Mouse (Mus musculus) myocyte (in vitro differentiated cells): Measurements from ENCODE around the gene Ganab.

Source experiments
- CEBPB ChIP-seq: IDR thresholded peaks from 2 replicates; pipeline ENCODE4 v1.6.1; 2011; ENCODE audit warnings: mild to moderate bottlenecking, moderate library complexity; ENCODE audit not compliant: poor library complexity, insufficient read depth, severe bottlenecking
- E2F4 ChIP-seq: IDR thresholded peaks from one replicate; pipeline ENCODE4 v1.6.1; 2011; ENCODE audit warnings: mild to moderate bottlenecking, control low read depth, moderate library complexity; ENCODE audit not compliant: insufficient read depth
- MAX ChIP-seq: IDR thresholded peaks from one replicate; pipeline ENCODE4 v1.6.1; 2011; ENCODE audit warnings: low read depth, mild to moderate bottlenecking, control low read depth
- MYOD1 ChIP-seq, 3 experiments: IDR thresholded peaks; one replicate each; pipeline ENCODE4 v1.6.1; 2011; ENCODE audit warnings: control low read depth in 2 of 3, low read depth in 2 of 3, mild to moderate bottlenecking in 2 of 3, moderate library complexity in 1 of 3; ENCODE audit not compliant: insufficient read length in 2 of 3, control insufficient read depth in 1 of 3
- MYOG ChIP-seq, 3 experiments: IDR thresholded peaks; one replicate each; pipeline ENCODE4 v1.6.1; 2011; ENCODE audit warnings: control low read depth in 2 of 3, low read depth in 2 of 3, mild to moderate bottlenecking in 2 of 3; ENCODE audit not compliant: insufficient read length in 2 of 3, control insufficient read depth in 1 of 3, insufficient read depth in 1 of 3
- POLR2A ChIP-seq: IDR thresholded peaks from one replicate; pipeline ENCODE4 v1.6.1; 2011; ENCODE audit warnings: low read depth, mild to moderate bottlenecking, control low read depth, moderate library complexity; ENCODE audit not compliant: insufficient read length
- POLR2AphosphoS2 ChIP-seq: IDR thresholded peaks from one replicate; pipeline ENCODE4 v1.6.1; 2011; ENCODE audit warnings: low read depth, control low read depth; ENCODE audit not compliant: insufficient read length
- REST ChIP-seq: IDR thresholded peaks from one replicate; pipeline ENCODE4 v1.6.1; 2011; ENCODE audit warnings: mild to moderate bottlenecking, control low read depth, moderate library complexity; ENCODE audit not compliant: insufficient read depth, insufficient read length
- SRF ChIP-seq: IDR thresholded peaks from one replicate; pipeline ENCODE4 v1.6.1; 2011; ENCODE audit warnings: low read depth; ENCODE audit not compliant: control insufficient read depth, insufficient read length
- TCF12 ChIP-seq: IDR thresholded peaks from one replicate; pipeline ENCODE4 v1.6.1; 2011; ENCODE audit warnings: mild to moderate bottlenecking, control low read depth; ENCODE audit not compliant: poor library complexity, insufficient read depth, severe bottlenecking
- TCF3 ChIP-seq: IDR thresholded peaks from one replicate; pipeline ENCODE4 v1.6.1; 2011; ENCODE audit warnings: low read depth, control low read depth; ENCODE audit not compliant: insufficient read length
- USF1 ChIP-seq: IDR thresholded peaks from one replicate; pipeline ENCODE4 v1.6.1; 2011; ENCODE audit warnings: low read depth, mild to moderate bottlenecking, control low read depth, moderate library complexity

DNA sequence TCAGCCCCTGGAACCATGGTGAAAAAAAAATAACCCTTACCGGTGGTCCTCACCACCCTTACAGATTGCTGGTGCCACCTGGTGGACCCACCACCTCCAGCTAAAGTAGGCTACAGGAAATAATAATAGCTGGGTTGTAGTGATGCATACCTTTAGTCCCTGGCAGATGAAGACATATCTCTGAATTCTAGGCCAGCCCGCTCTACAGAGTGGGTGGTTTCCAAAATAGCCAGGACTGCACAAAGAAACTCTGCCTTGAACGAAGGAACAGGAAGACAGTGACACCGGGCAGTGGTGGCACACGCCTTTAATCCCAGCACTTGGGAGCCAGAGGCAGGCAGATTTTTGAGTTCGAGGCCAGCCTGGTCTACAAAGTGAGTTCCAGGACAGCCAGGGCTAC, 33.6 kb upstream of the Ganab start:
- TF ChIP-seq MYOG (IDR thresholded peaks at IDR 0.05; ENCODE audit: control insufficient read depth in 1 of 3, insufficient read depth in 1 of 3, insufficient read length in 2 of 3, low read depth in 2 of 3): no peak
- TF ChIP-seq POLR2A: no peak
- TF ChIP-seq REST: no peak
- TF ChIP-seq MAX: no peak
- no peak for TF ChIP-seq POLR2AphosphoS2
- TF ChIP-seq TCF3: no peak
- no peak for TF ChIP-seq USF1
- TF ChIP-seq TCF12: no peak
- TF ChIP-seq MYOD1 (IDR thresholded peaks at IDR 0.05; ENCODE audit: control insufficient read depth in 1 of 3, insufficient read length in 2 of 3, low read depth in 2 of 3): no peak
- no peak for TF ChIP-seq CEBPB
- no peak for TF ChIP-seq E2F4
- no peak for TF ChIP-seq SRF
